Mouse (Mus musculus): Measurements from ENCODE around the gene Coro2b.

Coro2b gene

GRCm38 (mm10) chr9:62385727-62386518 is 150.9 kb downstream of the Coro2b start:
- no peak for DNase-seq (ENCODE audit: low spot score)

GRCm38 (mm10) chr9:62385062-62385461 is 151.8 kb downstream of the Coro2b start:
- DNase-seq (ENCODE audit: low spot score) = no peak

GRCm38 (mm10) chr9:62382519-62383084 is 154.2 kb downstream of the Coro2b start:
- DNase-seq (ENCODE audit: low spot score) = no peak

- DNase-seq (ENCODE audit: low spot score) = no peak
Measured at GRCm38 (mm10) chr9:62381402-62381913, 155.4 kb downstream of the Coro2b start.

- DNase-seq (ENCODE audit: low spot score) = no peak
Measured at GRCm38 (mm10) chr9:62380351-62380750, 156.5 kb downstream of the Coro2b start.

GRCm38 (mm10) chr9:62377897-62378296 is 158.9 kb downstream of the Coro2b start:
- DNase-seq (ENCODE audit: low spot score) = no peak

- DNase-seq (ENCODE audit: low spot score) = no peak
Measured at GRCm38 (mm10) chr9:62374276-62374675, 162.6 kb downstream of the Coro2b start.

- peak; percentile 76 for DNase-seq (ENCODE audit: low spot score)
Measured at GRCm38 (mm10) chr9:62373222-62374123, 163.4 kb downstream of the Coro2b start.

- DNase-seq (ENCODE audit: low spot score) = no peak
Measured at GRCm38 (mm10) chr9:62372556-62373221, 164.2 kb downstream of the Coro2b start.

- no peak for DNase-seq (ENCODE audit: low spot score)
Measured at GRCm38 (mm10) chr9:62371745-62372555, 164.9 kb downstream of the Coro2b start.

GRCm38 (mm10) chr9:62370648-62371280 is 166.1 kb downstream of the Coro2b start:
- no peak for DNase-seq (ENCODE audit: low spot score)

- no peak for DNase-seq (ENCODE audit: low spot score)
Measured at GRCm38 (mm10) chr9:62370186-62370585, 166.7 kb downstream of the Coro2b start.
